Mouse (Mus musculus) lung, embryonic 16.5 days (tissue): ENCODE measurements around the gene Slc44a3. TPM values are rescaled to one million over a fixed set of nuclear protein-coding genes. Genes with fewer than 3 reads are reported as not detected.
A peak's percentile ranks its signal among the peaks of the same experiment; 100 is the strongest.

Experiments used
- ATAC-seq: fragments of 200-750 bp; cut with Nextera tagmentation; 2 replicates; pipeline ENCODE4 v1.8.0; 2017; ENCODE audit warnings: low read depth, mild to moderate bottlenecking, moderate library complexity
- H3K27ac ChIP-seq: fragments of 300-500 bp; sonication (generic); 2 replicates; pipeline ENCODE4 v1.5.1; 2014; ENCODE audit warnings: mild to moderate bottlenecking, control low read depth, low read length
- H3K27me3 ChIP-seq: fragments of 300-500 bp; sonication (generic); 2 replicates; pipeline ENCODE4 v1.6.1; 2014; ENCODE audit warnings: low read depth, low read length, mixed read lengths; ENCODE audit not compliant: control insufficient read depth, insufficient read depth
- H3K36me3 ChIP-seq: fragments of 300-500 bp; sonication (generic); 2 replicates; pipeline ENCODE4 v1.6.1; 2014; ENCODE audit warnings: low read length; ENCODE audit not compliant: control insufficient read depth, insufficient read depth
- H3K4me1 ChIP-seq: fragments of 300-500 bp; sonication (generic); replicated peaks from 2 replicates; pipeline ENCODE4 v1.6.1; 2014; ENCODE audit warnings: low read length, mixed read lengths; ENCODE audit not compliant: control insufficient read depth, insufficient read depth
- H3K4me2 ChIP-seq: fragments of 300-500 bp; sonication (generic); 2 replicates; pipeline ENCODE4 v1.6.1; 2014; ENCODE audit warnings: low read depth, low read length, control low read depth
- H3K4me3 ChIP-seq: fragments of 300-500 bp; sonication (generic); 2 replicates; pipeline ENCODE4 v1.5.1; 2014; ENCODE audit warnings: mild to moderate bottlenecking, low read length, control low read depth
- H3K9ac ChIP-seq: fragments of 300-500 bp; sonication (generic); 2 replicates; pipeline ENCODE4 v1.6.1; 2014; ENCODE audit warnings: low read length, control low read depth
- H3K9me3 ChIP-seq: fragments of 300-500 bp; sonication (generic); 2 replicates; pipeline ENCODE4 v1.6.1; 2016; ENCODE audit warnings: low read length; ENCODE audit not compliant: control insufficient read depth
- WGBS: fragments of 180-500 bp; shearing (Covaris S2); extraction: QIAGEN DNeasy Blood & Tissue Kit; methylation state at CpG from one replicate; pipeline ENCODE4 v1.1.7; 2014; 5-methylcytosine and 5-hydroxymethylcytosine counted together
- polyA plus RNA-seq: library from polyadenylated mRNA; unstranded; fragments of >200 nt; fragmentation: Nextera tagmentation; extraction: Ambion mirVana; gene quantifications from 2 replicates; pipeline ENCODE4 v1.2.1, GENCODE M21; 2015

Slc44a3 gene
- polyA plus RNA-seq, 1 experiment from 2014 or later = 24.4 TPM

DNA sequence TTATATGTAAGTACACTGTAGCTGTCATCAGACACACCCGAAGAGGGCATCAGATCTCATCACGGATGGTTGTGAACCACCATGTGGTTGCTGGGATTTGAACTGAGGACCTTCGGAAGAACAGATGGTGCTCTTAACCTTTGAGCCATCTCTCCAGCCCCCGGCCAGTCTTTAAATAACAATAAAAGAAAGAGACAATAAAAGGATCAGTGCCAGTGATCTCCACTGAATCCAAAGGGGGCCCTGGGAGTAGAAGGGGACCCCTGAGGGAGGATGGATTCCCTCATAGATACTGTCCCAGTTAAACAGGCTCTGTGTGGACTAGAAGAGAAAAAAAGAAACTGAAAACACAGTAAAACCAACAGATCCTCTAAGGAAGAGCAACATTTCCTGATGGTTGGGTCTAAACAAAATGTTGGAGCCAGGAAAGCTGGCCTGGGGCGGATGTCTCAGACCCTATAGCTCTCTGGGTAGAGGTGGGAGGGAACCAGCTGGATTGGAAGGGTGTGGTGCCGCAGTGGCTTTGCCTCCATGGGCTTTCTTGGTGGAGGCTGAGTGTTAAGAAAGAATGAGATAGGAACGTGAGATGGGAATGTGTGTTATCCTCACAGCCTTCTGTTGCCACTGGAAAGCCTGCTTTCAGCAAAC is 101.8 kb downstream of the Slc44a3 start:
- 56% methylated on average over 7 of the region's 7 CpGs for WGBS
- no peak overlapping the region; the same call in 1 of the 2 replicates for H3K27ac ChIP-seq
- no peaks in the 10 kb centered on the region for H3K36me3 ChIP-seq
- no peaks in the 10 kb centered on the region for H3K27me3 ChIP-seq
- no peaks in the 10 kb centered on the region for H3K9me3 ChIP-seq
- H3K9ac ChIP-seq = no peak overlapping the region
- H3K4me2 ChIP-seq = peak overlapping the region; percentile 90
- H3K4me1 ChIP-seq = peaks cover 54% of the 10 kb centered on the region
- no peak for ATAC-seq
- 0 out of 2 replicates have a peak overlapping the region, but pooled peaks have one; percentile 8 for H3K4me3 ChIP-seq

DNA sequence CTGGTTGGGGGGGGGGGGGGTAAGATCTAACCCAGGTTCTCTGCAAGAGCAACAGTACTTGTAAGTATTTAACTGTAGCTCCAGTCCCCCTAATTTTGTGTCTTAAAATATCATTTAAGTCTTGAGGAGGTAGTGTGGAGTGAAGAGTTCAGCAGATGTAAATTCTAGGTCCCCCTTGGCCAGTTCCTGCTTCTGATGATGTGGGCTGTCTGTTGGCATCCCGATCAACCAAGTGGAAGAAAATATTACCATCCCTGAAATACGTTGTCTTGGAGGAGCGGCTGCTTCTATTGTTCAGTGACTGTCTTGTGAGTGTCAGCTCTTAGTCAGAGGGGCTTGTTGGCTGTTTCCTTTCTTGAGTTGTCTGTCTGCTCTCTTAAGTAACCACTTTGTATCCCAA is 102.7 kb downstream of the Slc44a3 start:
- no peak overlapping the region for H3K9ac ChIP-seq
- H3K4me2 ChIP-seq = peak overlapping the region; percentile 90
- WGBS = 50% methylated on average over 3 of the region's 3 CpGs
- H3K36me3 ChIP-seq = no peaks in the 10 kb centered on the region
- H3K27ac ChIP-seq = peak overlapping the region; percentile 24; the same call in 1 of the 2 replicates
- ATAC-seq = no peak
- H3K9me3 ChIP-seq = no peaks in the 10 kb centered on the region
- H3K4me1 ChIP-seq = peaks cover 46% of the 10 kb centered on the region
- H3K4me3 ChIP-seq = peak overlapping the region; percentile 73
- H3K27me3 ChIP-seq = no peaks in the 10 kb centered on the region; the same call in 1 of the 2 replicates

DNA sequence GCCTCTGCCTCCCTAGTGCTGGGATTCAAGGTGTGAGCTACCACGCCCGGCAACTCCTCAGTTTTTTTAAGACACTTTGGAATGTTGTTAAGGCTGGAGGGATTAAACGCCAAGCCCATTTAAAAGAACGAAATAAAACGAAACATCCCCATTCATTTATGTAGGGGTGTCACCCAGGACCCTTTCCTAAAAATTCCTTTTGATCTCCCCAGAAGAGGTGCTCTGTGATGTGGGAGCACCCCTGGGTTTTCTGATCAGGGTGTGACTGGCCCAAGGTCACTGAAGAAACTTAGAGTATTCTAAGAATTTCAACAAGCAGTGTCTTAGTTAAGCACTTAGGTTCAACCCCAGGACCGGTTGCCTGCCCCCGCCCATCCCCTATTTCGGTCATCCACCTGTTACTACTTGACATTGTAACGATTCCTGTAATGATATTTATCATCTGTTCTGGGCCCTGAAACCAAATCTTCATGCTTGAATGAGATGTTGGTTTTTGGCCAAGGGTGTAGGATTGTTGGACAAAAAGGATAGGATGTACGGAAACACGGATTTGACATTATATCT is 103.4 kb downstream of the Slc44a3 start:
- WGBS = 41% methylated on average over 11 of the region's 11 CpGs

DNA sequence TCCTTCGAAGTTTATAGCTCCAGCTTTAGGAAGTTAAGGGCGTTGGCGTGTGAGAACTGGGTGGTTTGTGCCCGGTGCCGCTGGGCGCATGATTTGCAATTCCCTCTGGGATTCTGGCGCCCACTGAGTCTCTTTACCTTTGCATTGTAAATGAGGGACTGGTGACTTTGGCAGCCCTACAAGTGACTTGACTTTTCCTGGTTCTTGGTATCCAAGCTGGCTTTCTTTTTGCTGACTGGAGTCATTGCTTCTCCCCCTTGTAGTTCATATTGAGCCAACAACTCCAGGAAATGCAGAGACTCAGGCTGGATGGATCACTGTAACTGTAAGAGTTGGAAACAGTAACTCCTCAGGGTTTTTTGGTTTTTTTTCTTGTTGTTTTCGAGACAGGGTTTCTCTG is 104.0 kb downstream of the Slc44a3 start:
- Histone ChIP-seq H3K27me3 (peaks cover 2% of the 10 kb centered on the region), H3K4me2 (peak overlapping the region; percentile 90), H3K9me3 (no peaks in the 10 kb centered on the region), H3K27ac (peak overlapping the region; percentile 99), H3K4me3 (peak overlapping the region; percentile 73), H3K36me3 (no peaks in the 10 kb centered on the region), H3K4me1 (peaks cover 35% of the 10 kb centered on the region), H3K9ac (peak overlapping the region; percentile 95)
- WGBS = 5% methylated on average over 8 of the region's 8 CpGs
- no peak for ATAC-seq

More for the DNA sequence above, 103.4 kb downstream of the Slc44a3 start:
- Histone ChIP-seq H3K4me1 (peaks cover 39% of the 10 kb centered on the region), H3K9me3 (no peaks in the 10 kb centered on the region), H3K4me3 (peak overlapping the region; percentile 73), H3K27ac (peak overlapping the region; percentile 99; the same call in 1 of the 2 replicates), H3K9ac (peak overlapping the region; percentile 95), H3K27me3 (no peaks in the 10 kb centered on the region; the same call in 1 of the 2 replicates), H3K36me3 (no peaks in the 10 kb centered on the region), H3K4me2 (peak overlapping the region; percentile 90)
- ATAC-seq = no peak

DNA sequence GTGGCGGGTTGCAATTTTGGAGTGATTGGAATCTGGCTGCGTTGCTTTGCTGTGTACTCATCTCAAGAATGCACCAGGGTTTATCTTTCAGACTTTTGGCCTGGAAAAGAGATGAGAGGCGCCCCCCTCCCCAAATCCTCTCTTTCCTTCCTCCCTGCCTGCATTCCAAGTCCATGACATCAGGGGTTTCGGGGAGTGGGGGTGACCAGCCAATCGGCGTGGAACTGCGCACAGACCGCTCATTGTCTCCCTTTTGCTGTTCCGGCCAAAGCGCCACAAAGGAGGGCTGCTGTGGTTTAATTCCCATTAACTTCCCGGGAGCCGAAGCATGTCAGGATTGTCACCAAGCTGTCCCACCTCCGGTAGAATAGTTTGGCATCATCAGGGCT is 104.7 kb downstream of the Slc44a3 start:
- peaks cover 35% of the 10 kb centered on the region for H3K4me1 ChIP-seq
- peak overlapping the region; percentile 73 for H3K4me3 ChIP-seq
- H3K27ac ChIP-seq = peak overlapping the region; percentile 99
- no peaks in the 10 kb centered on the region for H3K9me3 ChIP-seq
- peak; percentile 64 for ATAC-seq
- peak overlapping the region; percentile 90 for H3K4me2 ChIP-seq
- H3K9ac ChIP-seq = peak overlapping the region; percentile 95
- H3K27me3 ChIP-seq = peaks cover 4% of the 10 kb centered on the region
- H3K36me3 ChIP-seq = no peaks in the 10 kb centered on the region
- 0% methylated on average over 13 of the region's 13 CpGs for WGBS

DNA sequence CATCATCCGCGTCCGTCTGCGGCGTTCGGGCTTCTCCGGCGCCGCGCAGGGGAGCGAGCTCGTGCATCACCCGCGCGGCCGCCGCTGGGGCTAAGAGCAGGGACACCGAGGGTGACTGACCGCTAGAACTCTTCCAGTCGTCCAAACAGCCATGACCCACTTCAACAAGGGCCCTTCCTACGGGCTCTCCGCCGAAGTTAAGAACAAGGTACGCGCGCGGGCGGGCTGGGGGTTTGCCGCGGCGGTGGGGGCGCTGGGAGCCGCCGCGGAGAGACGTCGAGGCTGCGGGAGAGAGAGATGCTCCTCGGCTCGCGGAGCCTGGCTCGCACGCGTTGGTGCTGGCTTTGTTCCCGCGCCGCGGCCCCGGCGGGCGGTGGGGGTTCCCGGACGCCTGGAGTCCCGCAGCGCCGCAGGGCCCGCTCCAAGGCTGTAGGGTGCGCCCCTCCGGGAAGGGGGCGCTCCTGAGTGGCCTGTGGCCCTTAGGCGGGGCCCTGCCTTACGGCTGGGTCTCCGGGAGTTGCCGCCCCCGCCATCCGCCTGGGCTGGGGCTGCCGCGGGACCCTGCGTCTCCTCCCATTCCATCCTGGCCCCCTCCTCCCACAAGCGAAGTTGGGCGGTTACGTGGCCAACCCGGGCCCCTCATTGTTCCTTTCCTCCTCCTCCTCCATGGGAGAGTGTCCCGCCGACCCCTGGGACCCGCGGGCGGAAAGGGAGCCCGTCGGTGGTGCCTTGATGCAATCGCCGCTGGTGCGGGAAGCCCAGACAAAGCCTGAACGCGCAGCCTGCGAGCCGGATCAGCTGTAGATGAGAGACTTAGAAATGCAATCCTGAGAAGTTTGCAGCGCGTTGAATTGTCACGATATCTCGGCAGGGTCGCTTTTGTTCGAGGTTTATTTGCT is 105.3 kb downstream of the Slc44a3 start:
- ATAC-seq = peak; percentile 86
- peak overlapping the region; percentile 73 for H3K4me3 ChIP-seq
- H3K27me3 ChIP-seq = peaks cover 4% of the 10 kb centered on the region
- no peaks in the 10 kb centered on the region for H3K36me3 ChIP-seq
- H3K9me3 ChIP-seq = no peaks in the 10 kb centered on the region
- peak overlapping the region; percentile 99 for H3K27ac ChIP-seq
- under 1% methylated on average over 86 of the region's 93 CpGs for WGBS
- peaks cover 31% of the 10 kb centered on the region for H3K4me1 ChIP-seq
- H3K4me2 ChIP-seq = peak overlapping the region; percentile 90
- peak overlapping the region; percentile 95 for H3K9ac ChIP-seq

DNA sequence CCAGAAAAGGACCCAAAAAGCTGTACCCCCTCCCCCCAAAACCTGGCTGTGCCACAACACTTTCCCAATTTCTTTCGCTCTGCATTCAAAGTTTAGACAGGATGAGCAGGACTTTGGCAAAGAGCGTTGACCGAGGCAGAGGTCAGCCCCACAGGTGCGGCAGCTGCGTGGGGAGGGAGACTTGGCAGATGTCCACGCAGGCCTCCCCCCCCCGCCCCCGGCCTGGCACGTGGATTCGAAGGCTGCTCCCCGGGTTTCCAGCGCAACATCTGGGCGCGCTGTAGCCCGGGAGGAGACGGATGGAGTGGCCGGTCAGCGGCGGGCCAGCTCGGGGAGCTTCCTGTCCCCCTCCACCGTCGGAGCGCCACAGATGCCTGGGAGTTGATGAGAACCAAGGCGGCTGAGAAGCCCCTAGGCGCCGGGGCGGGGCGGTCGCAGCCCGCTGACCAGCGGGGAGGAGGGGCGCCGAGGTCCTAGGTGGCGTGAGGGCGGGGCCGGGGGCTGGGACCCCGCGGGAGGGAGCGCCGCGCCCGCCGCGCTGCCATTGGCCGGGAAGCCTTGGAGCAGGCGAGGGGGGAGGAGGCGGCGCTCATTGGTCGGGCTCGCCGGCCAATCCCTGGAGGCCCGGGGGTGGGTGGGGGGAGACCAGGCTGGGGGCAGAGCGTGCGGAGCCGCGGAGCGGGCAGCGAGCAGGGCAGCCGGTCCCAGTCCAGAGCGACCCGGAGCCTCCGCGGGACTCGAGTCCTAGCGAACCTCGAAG is 106.2 kb downstream of the Slc44a3 start, which contains the start of gene Cnn3:
Gene Cnn3 (plus strand): TSS at position 637 of the 760 bp plus-strand sequence.
- Histone ChIP-seq H3K4me2 (peak within 1 kb of the TSS; percentile 90), H3K4me3 (peak within 1 kb of the TSS; percentile 73), H3K4me1 (peaks cover 30% of the 10 kb centered on the region), H3K27me3 (peaks cover 4% of the 10 kb centered on the region), H3K9me3 (no peaks in the 10 kb centered on the region), H3K9ac (peak within 1 kb of the TSS; percentile 95), H3K27ac (peak within 1 kb of the TSS; percentile 99), H3K36me3 (no peaks in the 10 kb centered on the region)
- WGBS = under 1% methylated on average over 42 of the region's 66 CpGs
- ATAC-seq = peak; percentile 92

DNA sequence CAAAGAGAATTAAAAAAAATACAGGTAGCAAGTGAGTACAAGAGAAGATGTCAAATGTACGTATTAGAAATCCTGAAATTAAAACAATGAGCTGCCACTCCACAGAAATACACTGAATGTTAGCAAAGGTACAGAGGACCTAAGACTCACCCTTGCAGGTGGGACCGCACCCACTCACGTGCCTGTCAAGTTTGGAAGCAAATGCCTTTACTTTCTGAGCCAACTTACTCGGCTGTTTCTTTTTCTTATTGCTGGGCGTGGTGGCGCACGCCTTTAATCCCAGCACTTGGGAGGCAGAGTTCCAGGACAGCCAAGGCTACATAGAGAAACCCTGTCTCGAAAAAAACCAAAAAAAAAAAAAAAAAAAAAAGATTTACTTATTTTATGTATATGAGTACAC is 109.8 kb downstream of the Slc44a3 start:
- Histone ChIP-seq H3K36me3 (no peaks in the 10 kb centered on the region), H3K4me2 (no peak overlapping the region), H3K27ac (no peak overlapping the region), H3K4me3 (no peak overlapping the region), H3K9me3 (no peaks in the 10 kb centered on the region), H3K4me1 (peaks cover 7% of the 10 kb centered on the region), H3K27me3 (peaks cover 6% of the 10 kb centered on the region), H3K9ac (no peak overlapping the region)
- WGBS = 73% methylated on average over 8 of the region's 8 CpGs
- no peak for ATAC-seq
